Mouse (Mus musculus) layer of hippocampus, postnatal 25 days (tissue): Measurements from ENCODE around the gene Gm3633. TPM values are rescaled to one million over a fixed set of nuclear protein-coding genes. Genes with fewer than 3 reads are reported as not detected.
"Not testable (repeated sequence)": the region's sequence is repeated elsewhere in the genome, so short reads cannot be mapped to it uniquely, and the experiment has no call there.

Experiments
- DNase-seq, 2 experiments: peaks; one replicate each; pipeline ENCODE4 v3.0.0; 2022; ENCODE audit warnings: mixed read lengths in 2 of 2, low spot score in 1 of 2; ENCODE audit errors: extremely low spot score in 1 of 2
- microRNA-seq, 2 experiments: library from miRNA; unstranded; fragments of <30 nt; microRNA quantifications; one replicate each; pipeline ENCODE4 v1.2.0; 2021
- total RNA-seq, 2 experiments: library from RNA; stranded (reverse); gene quantifications; 2 replicates each; pipeline ENCODE4 v1.2.3; 2021

The Gm3633 gene
- not detected for total RNA-seq

DNA sequence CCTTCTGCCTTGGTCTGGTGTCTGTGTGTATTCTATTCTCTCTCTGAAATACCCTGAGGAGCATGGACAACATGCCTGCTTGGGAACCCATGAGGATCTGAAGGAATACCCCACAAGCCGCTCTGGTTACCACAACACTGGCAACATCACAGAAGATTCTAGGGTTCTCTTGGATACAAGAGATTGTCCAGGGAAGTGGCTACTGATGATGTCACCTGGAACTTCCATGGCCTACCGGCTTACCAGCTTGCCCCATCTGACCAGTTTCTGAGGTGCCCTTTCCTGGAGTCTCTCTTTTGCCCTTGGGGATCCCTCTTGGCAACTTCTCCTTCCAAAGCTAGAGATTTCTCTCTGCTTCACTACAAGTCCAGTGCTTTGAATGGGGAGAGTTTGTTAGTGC lies at the start of gene Gm3633:
Gene Gm3633, minus strand, starts transcription at position 101 of the 400 bp plus-strand sequence.
- not testable (repeated sequence) for DNase-seq

DNA sequence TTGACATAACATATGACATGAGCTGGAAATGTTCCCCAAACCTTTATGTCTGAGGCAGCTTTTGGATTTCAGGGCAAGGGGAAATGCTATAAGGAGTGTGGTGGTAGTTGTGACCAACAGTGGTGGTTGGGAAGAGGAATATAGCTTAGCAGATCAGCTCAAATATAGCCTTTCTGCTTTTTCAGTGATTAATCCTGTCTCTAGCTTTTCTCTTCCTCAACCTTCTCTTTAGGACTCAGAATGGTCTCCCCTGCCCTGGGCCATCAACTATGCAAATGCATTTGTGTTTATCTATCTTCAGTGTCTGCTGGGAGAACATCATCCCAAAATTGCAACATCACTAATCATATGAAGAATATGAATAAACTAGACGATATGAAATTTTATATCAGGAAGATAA lies 13.9 kb upstream of the Gm3633 start, which contains the start of gene Gm10378:
Gene Gm10378, plus strand, starts transcription at position 301 of the 400 bp plus-strand sequence.
- not testable (repeated sequence) for DNase-seq

DNA sequence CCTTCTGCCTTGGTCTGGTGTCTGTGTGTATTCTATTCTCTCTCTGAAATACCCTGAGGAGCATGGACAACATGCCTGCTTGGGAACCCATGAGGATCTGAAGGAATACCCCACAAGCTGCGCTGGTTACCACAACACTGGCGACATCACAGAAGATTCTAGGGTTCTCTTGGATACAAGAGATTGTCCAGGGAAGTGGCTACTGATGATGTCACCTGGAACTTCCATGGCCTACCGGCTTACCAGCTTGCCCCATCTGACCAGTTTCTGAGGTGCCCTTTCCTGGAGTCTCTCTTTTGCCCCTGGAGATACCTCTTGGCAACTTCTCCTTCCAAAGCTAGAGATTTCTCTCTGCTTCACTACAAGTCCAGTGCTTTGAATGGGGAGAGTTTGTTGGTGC lies 41.9 kb downstream of the Gm3633 start, which contains the start of gene Gm17124:
Gene Gm17124, minus strand, starts transcription at position 101 of the 400 bp plus-strand sequence.
- not testable (repeated sequence) for DNase-seq

Small RNA genes within 50 kb of the gene (microRNA-seq; reads per million reads assigned to microRNA genes)
- gene Gm23620 (0 reads per million in 2 experiments), gene Gm25228 (0 reads per million in 2 experiments)

Other genes starting within 250 kb of the Gm3633 start
- gene Gm8005, start 202.2 kb downstream of the Gm3633 start, total RNA-seq: not detected
- gene Gm8011, start 178.0 kb downstream of the Gm3633 start, total RNA-seq: not detected
- not detected for gene Gm8020, start 139.6 kb downstream of the Gm3633 start, total RNA-seq
- gene Gm8024, start 117.6 kb downstream of the Gm3633 start, total RNA-seq: not detected
- not detected for gene Gm17124, start 42.0 kb downstream of the Gm3633 start, total RNA-seq
- not detected for gene Gm10378, start 14.0 kb upstream of the Gm3633 start, total RNA-seq
- not detected for gene Gm3015, start 126.9 kb upstream of the Gm3633 start, total RNA-seq
- not detected for gene Gm10377, start 156.1 kb upstream of the Gm3633 start, total RNA-seq
- not detected for gene Gm21977, start 211.6 kb upstream of the Gm3633 start, total RNA-seq